Mouse (Mus musculus) forebrain, embryonic 11.5 days (tissue): ENCODE results near the gene Pde10a. TPM values are rescaled to one million over a fixed set of nuclear protein-coding genes. Genes with fewer than 3 reads are reported as not detected.

Source experiments
- ATAC-seq: fragments of 200-750 bp; cut with Nextera tagmentation; replicated peaks from 2 replicates; pipeline ENCODE4 v1.8.0; 2017; ENCODE audit warnings: moderate TSS enrichment; ENCODE audit not compliant: low FRiP score
- DNase-seq: peaks from one replicate; pipeline ENCODE4 v3.0.0-alpha.2; 2017; ENCODE audit warnings: low spot score
- H3K27ac ChIP-seq: fragments of 300-500 bp; sonication (generic); 2 replicates; pipeline ENCODE4 v1.5.1; 2014; ENCODE audit warnings: low read depth, low read length
- H3K27me3 ChIP-seq: fragments of 300-500 bp; sonication (generic); 2 replicates; pipeline ENCODE4 v1.6.1; 2014; ENCODE audit warnings: mild to moderate bottlenecking, low read length, mixed read lengths; ENCODE audit not compliant: control insufficient read depth, insufficient read depth
- H3K36me3 ChIP-seq: fragments of 300-500 bp; sonication (generic); 2 replicates; pipeline ENCODE4 v1.6.1; 2014; ENCODE audit warnings: mild to moderate bottlenecking, low read length, moderate library complexity, mixed read lengths; ENCODE audit not compliant: control insufficient read depth, insufficient read depth
- H3K4me1 ChIP-seq: fragments of 300-500 bp; sonication (generic); replicated peaks from 2 replicates; pipeline ENCODE4 v1.6.1; 2014; ENCODE audit warnings: low read length, mixed read lengths; ENCODE audit not compliant: control insufficient read depth, insufficient read depth
- H3K4me2 ChIP-seq: fragments of 300-500 bp; sonication (generic); 2 replicates; pipeline ENCODE4 v1.6.1; 2014; ENCODE audit warnings: low read depth, mild to moderate bottlenecking, low read length, moderate library complexity, mixed read lengths; ENCODE audit not compliant: severe bottlenecking
- H3K4me3 ChIP-seq: fragments of 300-500 bp; sonication (generic); 2 replicates; pipeline ENCODE4 v1.5.1; 2014; ENCODE audit warnings: low read depth, low read length
- H3K9ac ChIP-seq: fragments of 300-500 bp; sonication (generic); 2 replicates; pipeline ENCODE4 v1.6.1; 2014; ENCODE audit warnings: low read length
- H3K9me3 ChIP-seq: fragments of 300-500 bp; sonication (generic); 2 replicates; pipeline ENCODE4 v1.6.1; 2016; ENCODE audit warnings: low read length, mixed read lengths; ENCODE audit not compliant: control insufficient read depth
- WGBS: fragments of 180-500 bp; shearing (Covaris S2); extraction: QIAGEN DNeasy Blood & Tissue Kit; methylation state at CpG from one replicate; pipeline ENCODE4 v1.1.7; 2014; 5-methylcytosine and 5-hydroxymethylcytosine counted together
- polyA plus RNA-seq: library from polyadenylated mRNA; unstranded; fragments of >200 nt; fragmentation: Nextera tagmentation; extraction: Ambion mirVana; gene quantifications from 2 replicates; pipeline ENCODE4 v1.2.1, GENCODE M21; 2014

Pde10a gene
- polyA plus RNA-seq, 1 experiment from 2014 or later = 9.0 TPM

DNA sequence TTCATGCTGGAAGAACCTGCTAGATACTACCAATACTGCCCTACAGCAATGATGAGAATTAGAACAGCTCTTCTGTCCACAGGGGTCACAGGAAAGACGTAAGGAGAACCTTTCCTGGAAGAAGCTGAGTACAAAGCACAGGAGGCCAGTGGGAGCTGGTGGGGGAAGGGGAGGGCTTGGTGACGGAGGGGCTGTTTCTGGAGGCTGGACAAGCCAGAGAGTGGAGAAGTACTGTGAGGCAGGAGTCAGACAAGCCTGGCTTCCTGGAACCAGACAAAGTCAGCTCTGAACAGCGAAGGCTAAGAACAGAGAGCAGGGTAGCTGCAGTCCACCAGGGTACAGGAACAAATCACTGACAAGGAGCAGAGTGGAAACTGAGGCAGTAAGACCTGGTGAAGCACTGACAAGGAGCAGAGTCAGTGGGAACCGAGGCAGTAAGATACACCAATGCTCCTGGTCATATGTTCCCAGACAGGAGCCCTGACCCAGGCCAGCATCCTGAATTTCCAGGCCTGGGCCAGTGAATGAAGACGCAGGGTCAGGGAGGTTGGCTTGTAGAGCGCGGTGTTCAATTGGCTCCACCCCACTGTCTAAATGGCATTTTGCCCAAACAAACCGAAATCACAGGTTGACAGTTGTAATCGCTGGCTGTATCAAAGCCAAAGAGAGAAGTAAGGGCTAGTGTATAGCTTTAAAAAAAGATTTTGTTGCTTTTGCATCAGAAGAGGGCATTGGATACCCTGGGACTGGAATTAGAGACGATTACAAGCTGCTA lies 314.3 kb downstream of the Pde10a start:
- Histone ChIP-seq H3K4me2 (no peak overlapping the region), H3K4me3 (no peak overlapping the region), H3K9me3 (no peaks in the 10 kb centered on the region), H3K4me1 (peaks cover 3% of the 10 kb centered on the region; the same call in 1 of the 2 replicates), H3K9ac (no peak overlapping the region), H3K27ac (no peak overlapping the region), H3K36me3 (no peaks in the 10 kb centered on the region), H3K27me3 (no peaks in the 10 kb centered on the region)
- no peak for ATAC-seq
- 79% methylated on average over 10 of the region's 10 CpGs for WGBS
- no peak for DNase-seq

DNA sequence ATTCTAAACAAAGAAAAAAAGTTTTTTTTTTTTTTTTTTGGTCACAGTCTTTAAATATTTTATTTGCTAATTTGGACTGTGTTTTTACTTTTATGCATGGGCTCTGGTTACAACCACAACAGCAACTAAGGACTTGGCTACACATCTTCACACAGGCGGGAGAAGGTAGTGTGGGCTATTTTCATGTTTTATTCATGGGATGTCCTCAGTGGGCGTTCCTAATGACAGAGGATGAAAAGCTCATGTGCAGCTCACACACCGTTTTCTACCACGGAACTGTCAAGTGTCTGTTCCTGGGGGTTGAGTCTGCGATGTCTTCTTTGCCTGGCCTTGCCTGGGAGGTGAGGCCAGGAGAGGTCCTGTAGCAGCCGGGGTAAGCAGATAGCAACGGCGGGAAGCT lies 315.9 kb downstream of the Pde10a start:
- H3K4me3 ChIP-seq = no peak overlapping the region
- WGBS = 47% methylated on average over 8 of the region's 8 CpGs
- no peaks in the 10 kb centered on the region for H3K9me3 ChIP-seq
- H3K27ac ChIP-seq = no peak overlapping the region
- ATAC-seq = no peak; the same call in 1 of the 2 replicates
- no peaks in the 10 kb centered on the region for H3K27me3 ChIP-seq
- no peak overlapping the region for H3K9ac ChIP-seq
- H3K4me2 ChIP-seq = no peak overlapping the region
- no peak for DNase-seq
- H3K36me3 ChIP-seq = no peaks in the 10 kb centered on the region
- H3K4me1 ChIP-seq = peaks cover 3% of the 10 kb centered on the region; the same call in 1 of the 2 replicates

DNA sequence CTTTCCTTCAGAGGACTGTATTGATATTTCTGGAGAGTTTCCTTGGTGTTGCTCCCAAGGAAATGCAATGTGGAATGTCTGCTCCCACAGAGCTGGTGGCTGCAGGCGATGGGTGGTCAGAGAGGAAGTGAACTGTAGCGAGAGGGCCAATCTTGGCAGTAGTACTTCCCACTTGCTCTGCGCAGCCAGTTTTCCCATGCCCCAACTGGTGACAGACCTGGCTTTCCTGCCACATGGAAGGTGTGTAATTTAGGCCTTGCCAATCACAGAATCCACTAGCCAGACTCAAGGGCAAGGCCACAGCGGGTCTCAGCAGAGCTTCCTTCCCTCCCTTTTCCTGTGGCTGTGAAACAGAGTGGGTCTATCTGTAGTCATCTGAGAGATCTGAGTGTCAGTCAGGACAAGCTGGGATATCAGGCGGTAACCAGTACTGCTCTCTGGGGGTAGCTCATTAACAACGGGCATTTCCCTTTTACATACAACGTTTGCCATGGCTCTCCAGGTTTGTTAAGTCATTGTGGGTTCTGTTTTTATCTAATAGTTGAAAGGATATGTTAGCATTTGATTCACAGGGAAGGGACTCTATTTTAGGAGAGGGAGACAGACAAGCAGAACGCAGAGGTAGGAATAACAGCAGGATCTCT lies 316.8 kb downstream of the Pde10a start:
- Histone ChIP-seq H3K36me3 (no peaks in the 10 kb centered on the region), H3K9me3 (no peaks in the 10 kb centered on the region), H3K27ac (no peak overlapping the region), H3K27me3 (no peaks in the 10 kb centered on the region), H3K4me2 (no peak overlapping the region), H3K9ac (no peak overlapping the region), H3K4me1 (peaks cover 3% of the 10 kb centered on the region; the same call in 1 of the 2 replicates), H3K4me3 (no peak overlapping the region)
- 84% methylated on average over 8 of the region's 8 CpGs for WGBS
- ATAC-seq (no peak), DNase-seq (no peak)

DNA sequence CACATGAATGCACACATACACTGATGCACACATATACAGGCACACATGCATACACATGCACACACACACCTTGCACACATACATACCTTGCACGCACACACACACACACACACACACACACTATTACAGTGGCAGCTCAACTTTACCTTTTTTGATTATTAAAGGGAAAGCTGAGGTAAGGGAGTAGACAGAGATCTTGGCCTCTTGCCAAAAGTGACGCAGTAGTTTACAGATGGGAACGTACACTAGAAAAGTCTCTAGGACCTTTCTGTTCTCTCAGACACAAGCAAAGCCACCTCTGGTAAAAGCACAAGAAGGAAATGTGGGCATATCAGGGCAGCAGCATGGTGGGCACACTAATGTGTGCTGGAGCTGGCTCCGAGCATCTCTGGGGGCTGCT lies 317.5 kb downstream of the Pde10a start:
- Histone ChIP-seq H3K9ac (no peak overlapping the region), H3K4me2 (no peak overlapping the region), H3K4me1 (peaks cover 3% of the 10 kb centered on the region; the same call in 1 of the 2 replicates), H3K9me3 (no peaks in the 10 kb centered on the region), H3K36me3 (no peaks in the 10 kb centered on the region), H3K4me3 (no peak overlapping the region), H3K27me3 (no peaks in the 10 kb centered on the region), H3K27ac (no peak overlapping the region)
- WGBS = 80% methylated on average over 4 of the region's 4 CpGs
- DNase-seq = no peak
- ATAC-seq = no peak

DNA sequence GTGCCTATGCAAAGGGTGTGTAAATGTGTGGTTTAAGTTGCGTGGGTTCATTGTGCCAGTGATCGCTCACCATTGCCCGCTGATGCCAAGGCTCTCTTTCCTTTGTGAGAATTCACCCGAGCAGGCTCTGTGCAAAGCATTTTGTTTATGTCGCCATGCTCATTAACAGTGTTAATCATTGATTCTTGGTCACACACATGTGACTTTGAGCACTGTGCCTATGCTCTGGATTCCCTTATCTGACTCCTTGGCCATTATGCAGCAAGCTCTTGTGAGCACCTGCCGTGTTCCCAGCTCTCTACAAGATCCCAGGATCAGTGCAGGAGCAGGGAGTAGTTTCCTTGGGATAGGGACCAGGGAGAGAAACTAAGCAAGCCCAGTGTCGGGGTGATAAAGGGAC lies 318.8 kb downstream of the Pde10a start:
- Histone ChIP-seq H3K36me3 (no peaks in the 10 kb centered on the region), H3K27me3 (no peaks in the 10 kb centered on the region), H3K4me1 (peaks cover 3% of the 10 kb centered on the region; the same call in 1 of the 2 replicates), H3K4me2 (no peak overlapping the region), H3K4me3 (no peak overlapping the region), H3K9ac (no peak overlapping the region), H3K27ac (no peak overlapping the region), H3K9me3 (no peaks in the 10 kb centered on the region)
- WGBS = 85% methylated on average over 7 of the region's 7 CpGs
- DNase-seq = no peak
- ATAC-seq = no peak

DNA sequence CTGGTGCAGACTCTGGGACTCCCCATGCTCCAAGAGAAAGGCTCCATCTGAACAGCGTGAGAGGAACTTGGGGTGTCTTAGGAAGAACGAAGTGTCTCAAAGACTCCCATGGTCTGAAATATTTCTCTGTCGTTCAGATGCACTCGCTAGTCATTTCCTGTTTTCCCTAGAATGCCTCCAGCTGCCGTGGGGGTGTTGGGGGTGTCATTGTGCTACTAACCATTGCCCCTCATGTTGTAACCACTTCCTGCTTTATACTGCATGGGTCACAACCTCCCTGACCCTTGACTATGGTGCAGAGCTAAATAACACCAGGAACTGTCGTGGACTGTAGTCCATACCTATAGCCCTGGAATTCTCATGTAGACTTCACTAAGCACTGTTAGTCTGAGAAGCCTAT lies 321.3 kb downstream of the Pde10a start:
- ATAC-seq = no peak
- 83% methylated on average over 6 of the region's 6 CpGs for WGBS
- H3K4me1 ChIP-seq = 0 out of 2 replicates have a peak, but pooled peaks cover 2% of the 10 kb centered on the region
- DNase-seq = no peak
- H3K9me3 ChIP-seq = no peaks in the 10 kb centered on the region
- no peaks in the 10 kb centered on the region for H3K36me3 ChIP-seq
- H3K27ac ChIP-seq = no peak overlapping the region
- no peak overlapping the region for H3K4me3 ChIP-seq
- H3K4me2 ChIP-seq = no peak overlapping the region
- H3K9ac ChIP-seq = no peak overlapping the region
- no peaks in the 10 kb centered on the region for H3K27me3 ChIP-seq

DNA sequence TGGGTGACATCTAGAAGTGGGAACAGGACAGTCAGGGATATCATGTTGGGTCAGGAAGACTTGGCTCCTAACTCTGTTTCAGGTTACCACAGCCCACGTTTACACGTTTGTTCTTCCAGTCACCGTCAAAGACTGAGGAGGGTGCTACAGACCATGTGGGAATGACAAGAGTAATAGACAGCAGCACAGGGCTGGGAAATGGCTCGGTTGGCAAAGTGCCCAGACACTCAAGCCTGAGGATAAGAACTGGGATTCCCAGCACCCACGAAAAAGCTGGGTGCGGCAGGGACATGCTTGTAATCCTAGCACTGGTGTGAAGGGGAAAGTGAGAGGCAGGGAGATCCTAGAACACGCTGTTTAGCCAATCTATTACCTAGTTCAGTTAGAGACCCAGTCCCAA lies 322.4 kb downstream of the Pde10a start:
- Histone ChIP-seq H3K9ac (no peak overlapping the region), H3K4me2 (no peak overlapping the region), H3K4me3 (no peak overlapping the region), H3K27ac (no peak overlapping the region), H3K27me3 (no peaks in the 10 kb centered on the region), H3K9me3 (no peaks in the 10 kb centered on the region), H3K36me3 (no peaks in the 10 kb centered on the region), H3K4me1 (no peaks in the 10 kb centered on the region)
- ATAC-seq (no peak), DNase-seq (no peak)
- WGBS = 85% methylated on average over 7 of the region's 7 CpGs

DNA sequence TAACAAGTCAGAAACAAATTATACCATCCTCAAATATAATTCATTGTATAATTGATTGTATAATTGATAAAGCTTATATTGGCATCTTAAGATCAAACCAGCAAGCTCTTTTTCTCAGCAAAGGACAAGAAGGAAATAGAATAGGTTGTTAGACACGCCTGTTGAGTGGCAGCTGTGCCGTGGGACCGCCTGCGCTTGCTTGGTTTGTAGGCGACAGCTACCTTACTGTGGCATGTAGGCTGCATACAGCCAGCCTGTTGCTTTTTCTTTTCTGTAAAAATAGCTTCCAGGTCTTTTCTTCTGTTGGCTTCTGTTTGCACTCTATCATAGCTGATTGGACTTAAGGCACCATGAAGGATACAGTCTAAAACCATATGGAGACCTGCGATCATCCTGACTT lies 326.7 kb downstream of the Pde10a start:
- no peak for DNase-seq
- Histone ChIP-seq H3K4me1 (no peaks in the 10 kb centered on the region; the same call in 1 of the 2 replicates), H3K4me3 (no peak overlapping the region), H3K27ac (no peak overlapping the region), H3K9me3 (no peaks in the 10 kb centered on the region), H3K36me3 (no peaks in the 10 kb centered on the region), H3K9ac (no peak overlapping the region), H3K27me3 (no peaks in the 10 kb centered on the region), H3K4me2 (no peak overlapping the region)
- no peak for ATAC-seq
- WGBS = 91% methylated on average over 6 of the region's 6 CpGs
